ENCODE assay signal across 30 mouse cellular contexts in genomic region chr2:158337698-158338097, GRCm38 (mm10). TPM values are rescaled to one million over a fixed set of nuclear protein-coding genes. Genes with fewer than 3 reads are reported as not detected.
DNase-seq lines count a peak whose midpoint lies in the region; ATAC-seq and TF ChIP-seq lines count a peak whose summit lies in the region.
"Had no signal": no experiment of that assay in that cellular context is flagged by ENCODE, and none has a peak within 500 bp of the region (broad histone marks: within the 10 kb centered on the region; RNA-seq: fewer than 3 reads in every experiment).

No protein-coding gene starts in this region.

- H3K4me3 ChIP-seq in hindbrain, embryonic 12.5 days: no peak overlapping the region
- H3K4me3 ChIP-seq in hindbrain, postnatal 0 days (ENCODE audit: low read length): no peak overlapping the region
- no peak overlapping the region for H3K4me3 ChIP-seq in midbrain, embryonic 13.5 days (replicated peaks)
- H3K4me3 ChIP-seq in midbrain, embryonic 15.5 days: no peak overlapping the region
- H3K4me3 ChIP-seq in neural tube, embryonic 14.5 days (ENCODE audit: low read depth, low read length): no peak overlapping the region
- H3K4me3 ChIP-seq: embryonic facial prominence, embryonic 10.5 days; embryonic facial prominence, embryonic 13.5 days; erythroblast, embryonic 14.5 days; forebrain, embryonic 12.5 days; forebrain, embryonic 15.5 days; heart, embryonic 12.5 days; heart, embryonic 15.5 days; hindbrain, embryonic 15.5 days had no signal

- H3K27me3 ChIP-seq in hindbrain, embryonic 12.5 days: no peaks in the 10 kb centered on the region
- no peaks in the 10 kb centered on the region for H3K27me3 ChIP-seq in hindbrain, postnatal 0 days (ENCODE audit: insufficient read depth, low read length)
- H3K27me3 ChIP-seq in midbrain, embryonic 13.5 days: no peaks in the 10 kb centered on the region
- no peaks in the 10 kb centered on the region for H3K27me3 ChIP-seq in midbrain, embryonic 15.5 days (replicated peaks)
- no peaks in the 10 kb centered on the region for H3K27me3 ChIP-seq in neural tube, embryonic 14.5 days (ENCODE audit: control insufficient read depth, insufficient read depth, low read length)
- H3K27me3 ChIP-seq: forebrain, embryonic 12.5 days; forebrain, embryonic 15.5 days; hindbrain, embryonic 15.5 days had no signal

- TF ChIP-seq CTCF in hindbrain, postnatal 0 days (IDR thresholded peaks at IDR 0.05; ENCODE audit: low read depth): no peak
- TF ChIP-seq CTCF in brain, embryonic 14.5 days (IDR thresholded peaks at IDR 0.05; ENCODE audit: borderline replicate concordance, extremely low read depth, insufficient read depth, insufficient read length): no peak

- H3K9me3 ChIP-seq in hindbrain, embryonic 12.5 days (replicated peaks): no peaks in the 10 kb centered on the region
- no peaks in the 10 kb centered on the region for H3K9me3 ChIP-seq in hindbrain, postnatal 0 days (ENCODE audit: low read length)
- no peaks in the 10 kb centered on the region for H3K9me3 ChIP-seq in midbrain, embryonic 13.5 days
- no peaks in the 10 kb centered on the region for H3K9me3 ChIP-seq in midbrain, embryonic 15.5 days
- H3K9me3 ChIP-seq in neural tube, embryonic 14.5 days (ENCODE audit: control insufficient read depth, low read length): no peaks in the 10 kb centered on the region
- H3K9me3 ChIP-seq: embryonic facial prominence, embryonic 10.5 days; embryonic facial prominence, embryonic 13.5 days; forebrain, embryonic 12.5 days; forebrain, embryonic 15.5 days; G1E; heart, embryonic 12.5 days; heart, embryonic 15.5 days; hindbrain, embryonic 15.5 days had no signal

- peaks cover 5% of the 10 kb centered on the region; the same call in 1 of the 2 replicates for H3K4me1 ChIP-seq in hindbrain, embryonic 12.5 days
- H3K4me1 ChIP-seq in hindbrain, postnatal 0 days (ENCODE audit: insufficient read depth, low read length): no peaks in the 10 kb centered on the region
- H3K4me1 ChIP-seq in midbrain, embryonic 13.5 days (replicated peaks): peaks cover 9% of the 10 kb centered on the region; the same call in 1 of the 2 replicates
- no peaks in the 10 kb centered on the region for H3K4me1 ChIP-seq in midbrain, embryonic 15.5 days
- H3K4me1 ChIP-seq in neural tube, embryonic 14.5 days (ENCODE audit: control insufficient read depth, insufficient read depth, low read length): peaks cover 3% of the 10 kb centered on the region; the same call in 1 of the 2 replicates
- H3K4me1 ChIP-seq: embryonic facial prominence, embryonic 13.5 days; forebrain, embryonic 12.5 days; heart, embryonic 12.5 days; heart, embryonic 15.5 days had no signal

- 0 out of 2 replicates have a peak overlapping the region, but pooled peaks have one; percentile 0 for H3K27ac ChIP-seq in hindbrain, embryonic 12.5 days
- H3K27ac ChIP-seq in hindbrain, postnatal 0 days: no peak overlapping the region
- H3K27ac ChIP-seq in midbrain, embryonic 13.5 days: no peak overlapping the region
- no peak overlapping the region for H3K27ac ChIP-seq in midbrain, embryonic 15.5 days
- no peak overlapping the region for H3K27ac ChIP-seq in neural tube, embryonic 14.5 days (ENCODE audit: low read depth, low read length)
- H3K27ac ChIP-seq: embryonic facial prominence, embryonic 10.5 days; embryonic facial prominence, embryonic 13.5 days; forebrain, embryonic 12.5 days; forebrain, embryonic 15.5 days; heart, embryonic 15.5 days; hindbrain, embryonic 15.5 days had no signal

- peak; percentile 45; the same call in 1 of the 2 replicates for ATAC-seq in hindbrain, embryonic 12.5 days (ENCODE audit: low FRiP score)
- ATAC-seq in hindbrain, postnatal 0 days: no peak
- 0 out of 2 replicates have a peak, but pooled peaks have one; percentile 9 for ATAC-seq in midbrain, embryonic 13.5 days
- no peak for ATAC-seq in midbrain, embryonic 15.5 days (replicated peaks)
- peak; percentile 68; the same call in 1 of the 2 replicates for ATAC-seq in neural tube, embryonic 14.5 days (ENCODE audit: low read depth)
- ATAC-seq: forebrain, embryonic 15.5 days; inflammation-experienced regulatory T-cells, adult 6 months; Patski had no signal

- TF ChIP-seq POLR2A in brain, embryonic 14.5 days (IDR thresholded peaks at IDR 0.05; ENCODE audit: borderline replicate concordance, extremely low read depth, insufficient read depth, insufficient read length, poor library complexity, severe bottlenecking): no peak

- no peaks in the 10 kb centered on the region for H3K36me3 ChIP-seq in hindbrain, embryonic 12.5 days
- H3K36me3 ChIP-seq in hindbrain, postnatal 0 days (ENCODE audit: insufficient read depth, low read length): no peaks in the 10 kb centered on the region
- no peaks in the 10 kb centered on the region for H3K36me3 ChIP-seq in midbrain, embryonic 13.5 days
- no peaks in the 10 kb centered on the region for H3K36me3 ChIP-seq in midbrain, embryonic 15.5 days (replicated peaks)
- no peaks in the 10 kb centered on the region for H3K36me3 ChIP-seq in neural tube, embryonic 14.5 days (ENCODE audit: control insufficient read depth, insufficient read depth, low read length)
- H3K36me3 ChIP-seq: embryonic facial prominence, embryonic 10.5 days; embryonic facial prominence, embryonic 13.5 days; forebrain, embryonic 12.5 days; forebrain, embryonic 15.5 days; G1E; heart, embryonic 12.5 days; heart, embryonic 15.5 days; hindbrain, embryonic 15.5 days had no signal

- no peak overlapping the region for H3K4me2 ChIP-seq in hindbrain, embryonic 12.5 days (replicated peaks)
- H3K4me2 ChIP-seq in hindbrain, postnatal 0 days (ENCODE audit: low read depth, low read length): no peak overlapping the region
- no peak overlapping the region for H3K4me2 ChIP-seq in midbrain, embryonic 13.5 days (replicated peaks)
- H3K4me2 ChIP-seq in midbrain, embryonic 15.5 days: no peak overlapping the region
- H3K4me2 ChIP-seq in neural tube, embryonic 14.5 days (ENCODE audit: low read depth, low read length): no peak overlapping the region
- H3K4me2 ChIP-seq: embryonic facial prominence, embryonic 13.5 days; forebrain, embryonic 12.5 days; forebrain, embryonic 15.5 days; heart, embryonic 12.5 days; heart, embryonic 15.5 days; hindbrain, embryonic 15.5 days had no signal

- no peak for DNase-seq in hindbrain, postnatal 0 days (ENCODE audit: low spot score)
- DNase-seq in brain, embryonic 14.5 days (ENCODE audit: low read depth): peak; percentile 41
- no peak for DNase-seq in right cerebral cortex, adult 2 months (ENCODE audit: low spot score in 2 of 2)
- DNase-seq: adrenal gland, postnatal 10 days; adrenal gland, postnatal 36 days; B cell, adult 2 months; cerebellum, adult 11-12 months; cerebellum, adult 8-10 months; cerebellum, postnatal 10 days; cerebellum, postnatal 36 days; embryo, embryonic 11 days; gastrocnemius, postnatal 25 days; heart, adult 18-20 months; heart, postnatal 10 days; heart, postnatal 36 days had no signal

- 62% methylated on average over 10 of the region's 10 CpGs for WGBS in hindbrain, embryonic 12.5 days
- 48% methylated on average over 10 of the region's 10 CpGs for WGBS in hindbrain, postnatal 0 days
- 53% methylated on average over 10 of the region's 10 CpGs for WGBS in midbrain, embryonic 13.5 days
- WGBS in midbrain, embryonic 15.5 days: 44% methylated on average over 10 of the region's 10 CpGs
- WGBS in neural tube, embryonic 14.5 days: 29% methylated on average over 10 of the region's 10 CpGs

- no peak overlapping the region for H3K9ac ChIP-seq in hindbrain, embryonic 12.5 days
- H3K9ac ChIP-seq in hindbrain, postnatal 0 days (replicated peaks; ENCODE audit: low read length): no peak overlapping the region
- no peak overlapping the region for H3K9ac ChIP-seq in midbrain, embryonic 13.5 days (replicated peaks)
- H3K9ac ChIP-seq in midbrain, embryonic 15.5 days: no peak overlapping the region
- H3K9ac ChIP-seq in neural tube, embryonic 14.5 days (replicated peaks; ENCODE audit: low read depth, low read length): no peak overlapping the region
- H3K9ac ChIP-seq: embryonic facial prominence, embryonic 13.5 days; forebrain, embryonic 12.5 days; forebrain, embryonic 15.5 days; heart, embryonic 12.5 days; heart, embryonic 15.5 days; hindbrain, embryonic 15.5 days had no signal

RNA-seq across cellular contexts. Expression of gene Lbp, which starts 31.4 kb away (rescaled TPM):
- polyA plus RNA-seq in hindbrain, embryonic 12.5 days (2016; fragmentation: Nextera tagmentation; extraction: Ambion mirVana): 3.9 and 5.0 TPM in 2 replicates
- 6.0 and 10.4 TPM in 2 replicates for total RNA-seq in hindbrain, postnatal 0 days (2014; rRNA removed)
- polyA plus RNA-seq in hindbrain, postnatal 0 days (2015; fragmentation: Nextera tagmentation; extraction: Ambion mirVana): 10.3 and 13.2 TPM in 2 replicates
- polyA plus RNA-seq in midbrain, embryonic 13.5 days (2015; fragmentation: Nextera tagmentation; extraction: Ambion mirVana): 1.4 and 2.1 TPM in 2 replicates
- polyA plus RNA-seq in midbrain, embryonic 15.5 days (2015; fragmentation: Nextera tagmentation; extraction: Ambion mirVana): 4.8 and 4.9 TPM in 2 replicates
- polyA plus RNA-seq in brain, embryonic 14.5 days (2012; rRNA removed): 4.0 and 4.3 TPM in 2 replicates
- 0.62 and 3.7 TPM in 2 replicates for polyA plus RNA-seq in neural tube, embryonic 14.5 days (2014; fragmentation: Nextera tagmentation; extraction: Ambion mirVana)
- total RNA-seq: G1E had no signal
- polyA plus RNA-seq: G1E had no signal

RNA-seq across cellular contexts. Expression of gene Snhg11, which starts 37.7 kb away (rescaled TPM):
- 156 and 161 TPM in 2 replicates for polyA plus RNA-seq in hindbrain, embryonic 12.5 days (2016; fragmentation: Nextera tagmentation; extraction: Ambion mirVana)
- total RNA-seq in hindbrain, postnatal 0 days (2014; rRNA removed): 134 and 169 TPM in 2 replicates
- polyA plus RNA-seq in hindbrain, postnatal 0 days (2015; fragmentation: Nextera tagmentation; extraction: Ambion mirVana): 521 and 663 TPM in 2 replicates
- polyA plus RNA-seq in midbrain, embryonic 13.5 days (2015; fragmentation: Nextera tagmentation; extraction: Ambion mirVana): 241 and 271 TPM in 2 replicates
- 560 and 673 TPM in 2 replicates for polyA plus RNA-seq in midbrain, embryonic 15.5 days (2015; fragmentation: Nextera tagmentation; extraction: Ambion mirVana)
- polyA plus RNA-seq in brain, embryonic 14.5 days (2012; rRNA removed): 496 and 652 TPM in 2 replicates
- polyA plus RNA-seq in neural tube, embryonic 14.5 days (2014; fragmentation: Nextera tagmentation; extraction: Ambion mirVana): 687 and 1,092 TPM in 2 replicates
- total RNA-seq: heart, postnatal 36 days had no signal
- polyA plus RNA-seq: erythroblast, embryonic 14.5 days; G1E; Patski had no signal

Comparison
In these comparisons a context has a peak if more than half of its experiments do, and no peak if none do; other contexts are left out.
1. ATAC-seq: peak in hindbrain, embryonic 12.5 days (single experiment), midbrain, embryonic 13.5 days (single experiment) and neural tube, embryonic 14.5 days (single experiment); none in hindbrain, postnatal 0 days (single experiment) and midbrain, embryonic 15.5 days (single experiment).